Mouse (Mus musculus) inflammation-experienced regulatory T-cells, adult 16 weeks (primary cell): ENCODE data around the gene Car9. TPM values are rescaled to one million over a fixed set of nuclear protein-coding genes. Genes with fewer than 3 reads are reported as not detected.

ENCODE experiments used
- polyA plus RNA-seq: library from polyadenylated mRNA; unstranded; fragments of 100-300 nt; shearing (Covaris generic); gene quantifications from one replicate; pipeline ENCODE4 v1.2.1, GENCODE M21; 2017

Gene Car9
- polyA plus RNA-seq, result 1.0 TPM

GRCm38 (mm10) chr4:43506536-43507185 lies at the start of gene Car9:
Gene Car9, plus strand, starts transcription at chr4:43506966.

GRCm38 (mm10) chr4:43483535-43484091 lies 23.2 kb upstream of the Car9 start, which contains the start of gene Sit1:
Gene Sit1, minus strand, starts transcription at chr4:43483734.

DNA sequence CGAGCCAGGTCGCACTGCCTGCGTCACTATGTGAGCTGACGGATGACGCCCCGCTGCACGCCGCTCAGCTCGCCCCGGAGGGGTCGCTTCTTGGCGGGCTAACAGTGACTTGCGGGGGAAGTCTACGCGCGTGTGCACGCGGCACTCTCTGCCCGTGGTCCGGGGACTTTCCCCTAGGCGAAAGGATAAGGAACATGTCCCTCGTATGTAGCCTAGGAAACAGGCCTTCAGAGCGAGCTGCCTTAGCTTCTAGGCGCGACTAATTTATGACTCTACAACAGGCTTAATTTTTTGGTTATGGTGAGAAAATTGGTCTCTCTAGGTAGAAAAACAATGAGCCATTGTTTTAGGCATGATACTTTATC lies 14.0 kb upstream of the Car9 start, which contains the start of gene Ccdc107:
TSS of gene Ccdc107 (plus strand) at position 80 of the 365 bp plus-strand sequence.

GRCm38 (mm10) chr4:43499407-43500333 lies 7.1 kb upstream of the Car9 start, which contains the start of gene Arhgef39:
Gene Arhgef39, minus strand, starts transcription at chr4:43499695.

GRCm38 (mm10) chr4:43561997-43562768 lies 55.4 kb downstream of the Car9 start, which contains the start of the genes Creb3 and Tln1:
Gene Creb3, plus strand, starts transcription at chr4:43562332.
Gene Tln1, minus strand, starts transcription at chr4:43562691.

Other genes with a start within 250 kb of the Car9 start
- not detected for gene Atp8b5, start 239.8 kb upstream of the Car9 start, polyA plus RNA-seq
- gene Rusc2, start 125.0 kb upstream of the Car9 start, polyA plus RNA-seq, result 0.22 TPM
- gene Fam166b, start 77.8 kb upstream of the Car9 start, polyA plus RNA-seq, result not detected
- gene Tesk1, start 65.0 kb upstream of the Car9 start, polyA plus RNA-seq, result 0.61 TPM
- 85.9 TPM for gene Cd72, start 52.3 kb upstream of the Car9 start, polyA plus RNA-seq
- gene Sit1, start 23.2 kb upstream of the Car9 start, polyA plus RNA-seq, result 156 TPM
- gene Ccdc107, start 14.1 kb upstream of the Car9 start, polyA plus RNA-seq, result 96.1 TPM
- 6.2 TPM for gene Arhgef39, start 7.3 kb upstream of the Car9 start, polyA plus RNA-seq
- not detected for gene Tpm2, start 16.8 kb downstream of the Car9 start, polyA plus RNA-seq
- gene Creb3, start 55.4 kb downstream of the Car9 start, polyA plus RNA-seq, result 96.5 TPM
- 397 TPM for gene Tln1, start 55.7 kb downstream of the Car9 start, polyA plus RNA-seq
- 21.7 TPM for gene Rgp1, start 71.7 kb downstream of the Car9 start, polyA plus RNA-seq
- gene Gba2, start 71.9 kb downstream of the Car9 start, polyA plus RNA-seq, result 35.9 TPM
- 3.5 TPM for gene Msmp, start 77.5 kb downstream of the Car9 start, polyA plus RNA-seq
- not detected for gene Npr2, start 125.0 kb downstream of the Car9 start, polyA plus RNA-seq
- gene Spag8, start 146.6 kb downstream of the Car9 start, polyA plus RNA-seq, result 0.50 TPM
- gene Hint2, start 149.5 kb downstream of the Car9 start, polyA plus RNA-seq, result 79.8 TPM
- gene Tmem8b, start 162.0 kb downstream of the Car9 start, polyA plus RNA-seq, result 0.89 TPM
- 1.2 TPM for gene Fam221b, start 162.2 kb downstream of the Car9 start, polyA plus RNA-seq
- not detected for gene Olfr70, start 193.8 kb downstream of the Car9 start, polyA plus RNA-seq
- gene Olfr71, start 203.3 kb downstream of the Car9 start, polyA plus RNA-seq, result not detected
- gene Hrct1, start 220.2 kb downstream of the Car9 start, polyA plus RNA-seq, result not detected
- gene Spaar, start 223.1 kb downstream of the Car9 start, polyA plus RNA-seq, result not detected